Mouse (Mus musculus) large intestine, adult 2 months (tissue): ENCODE measurements around the gene Pax7. TPM values are rescaled to one million over a fixed set of nuclear protein-coding genes. Genes with fewer than 3 reads are reported as not detected.

Experiments
- DNase-seq: peaks from one replicate; pipeline ENCODE4 v3.0.0-alpha.2; 2012; ENCODE audit warnings: low read depth, low spot score
- WGBS: fragments of 180-500 bp; shearing (Covaris S2); methylation state at CpG from one replicate; pipeline ENCODE4 v1.1.7; 2018; 5-methylcytosine and 5-hydroxymethylcytosine counted together
- polyA plus RNA-seq: library from polyadenylated mRNA; depleted of rRNA; stranded (reverse); fragments of >200 nt; gene quantifications from 2 replicates; pipeline ENCODE4 v1.2.3, GENCODE M21; 2012

The Pax7 gene
- polyA plus RNA-seq, 1 experiment, result not detected

DNA sequence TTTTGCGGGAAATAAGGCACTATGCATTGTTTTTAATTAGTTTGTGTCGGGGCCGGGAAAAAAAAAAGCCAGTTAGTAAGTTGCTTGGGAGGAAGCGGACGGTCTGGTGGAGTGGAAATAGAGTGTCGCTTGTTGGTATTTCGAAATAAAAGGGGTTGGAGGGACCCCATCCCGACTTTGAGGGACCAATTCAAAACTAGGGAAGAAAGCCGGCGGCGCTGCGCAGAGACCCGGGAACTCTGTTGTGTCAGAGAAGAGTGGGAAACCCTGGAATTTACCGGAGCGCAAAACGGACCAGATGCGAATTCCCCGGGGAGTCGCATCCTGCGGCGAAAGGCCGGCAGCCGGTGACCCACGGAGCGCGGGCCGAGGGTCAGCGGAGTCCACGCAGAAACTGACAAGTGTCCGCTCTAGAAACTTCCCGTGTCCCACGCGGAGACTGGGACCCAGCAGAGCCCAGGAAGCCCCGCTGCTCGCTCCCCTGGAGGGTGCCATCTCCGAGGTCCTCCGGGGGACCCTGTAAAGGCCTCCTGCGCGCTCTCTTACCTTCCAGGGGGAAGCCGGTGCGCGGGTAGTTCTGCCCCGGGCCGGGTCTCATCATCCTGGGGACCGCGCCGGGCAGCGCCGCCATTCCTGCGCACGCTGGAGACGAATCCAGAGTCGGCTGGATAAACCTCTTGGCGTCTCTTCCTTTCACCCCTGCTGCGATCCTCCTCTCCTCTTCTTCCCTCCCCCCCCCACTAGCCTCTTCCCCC is 870 bp downstream of the Pax7 start:
- DNase-seq, result no peak
- 2% methylated on average over 55 of the region's 55 CpGs for WGBS

- DNase-seq, result no peak
- 3% methylated on average over 57 of the region's 57 CpGs for WGBS
Observed at GRCm38 (mm10) chr4:139831501-139832230, 1.7 kb downstream of the Pax7 start.

DNA sequence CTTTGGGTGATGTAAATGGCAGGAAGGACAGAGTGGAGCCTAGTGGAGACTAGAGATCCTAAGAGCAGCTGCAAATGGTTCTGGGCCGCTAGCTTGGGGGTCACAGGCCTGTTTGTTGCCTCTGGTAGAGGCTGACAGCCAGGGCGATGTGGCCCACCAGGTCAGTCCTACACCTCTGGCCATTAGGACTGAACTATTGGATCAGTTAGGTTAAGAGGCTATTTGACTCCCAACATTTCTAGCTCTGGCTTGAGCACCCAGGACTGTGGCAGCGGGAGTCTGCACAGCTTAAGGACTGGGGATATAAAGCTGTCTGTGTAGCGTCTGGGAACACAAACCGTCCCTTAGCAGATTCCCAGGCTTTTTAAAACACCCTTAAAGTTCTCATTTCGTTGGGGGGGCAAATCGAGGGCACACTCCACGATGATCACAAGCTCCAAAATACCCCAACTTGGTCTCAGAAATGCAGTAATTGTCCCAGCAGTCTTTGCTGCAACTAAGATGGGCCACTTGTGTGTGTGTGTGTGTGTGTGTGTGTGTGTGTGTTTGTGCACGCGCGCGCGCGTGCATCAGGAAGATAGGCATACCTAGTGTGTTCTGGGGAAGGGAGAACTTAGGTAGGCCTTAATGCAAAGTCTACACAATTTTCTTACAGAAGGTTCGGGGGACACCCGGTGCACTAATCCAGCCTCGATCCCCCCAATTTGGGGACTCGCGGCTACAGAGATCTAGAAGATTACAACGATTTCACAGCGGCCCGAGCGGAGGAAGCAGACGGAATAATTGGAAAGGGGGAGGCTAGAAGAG is 2.5 kb downstream of the Pax7 start:
- no peak for DNase-seq
- WGBS, result 5% methylated on average over 24 of the region's 24 CpGs

DNA sequence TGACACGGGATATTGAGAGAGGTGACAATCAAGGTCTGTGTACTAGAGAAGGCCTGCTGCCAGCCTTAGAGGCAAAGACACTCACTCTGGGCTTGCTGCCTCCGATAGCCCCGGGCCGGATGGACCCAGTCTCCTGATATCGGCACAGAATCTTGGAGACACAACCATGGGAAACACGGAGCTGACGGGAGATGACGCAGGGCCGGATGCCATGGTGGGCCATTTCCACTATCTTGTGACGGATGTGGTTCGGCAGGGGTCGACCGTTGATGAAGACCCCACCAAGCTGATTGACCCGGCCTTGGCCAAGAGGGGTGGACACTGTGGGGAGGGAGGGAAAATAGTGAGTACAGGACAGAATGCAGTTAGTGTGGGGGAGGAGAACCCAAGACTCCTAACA is 3.3 kb downstream of the Pax7 start:
- DNase-seq, result no peak
- 4% methylated on average over 14 of the region's 14 CpGs for WGBS

GRCm38 (mm10) chr4:139828871-139829590 is 4.3 kb downstream of the Pax7 start:
- WGBS, result 5% methylated on average over 16 of the region's 16 CpGs

GRCm38 (mm10) chr4:139828283-139828678 is 5.0 kb downstream of the Pax7 start:
- DNase-seq, result no peak
- WGBS, result 2% methylated on average over 37 of the region's 37 CpGs

More at GRCm38 (mm10) chr4:139828871-139829590, 4.3 kb downstream of the Pax7 start:
- no peak for DNase-seq

GRCm38 (mm10) chr4:139827501-139828282 is 5.6 kb downstream of the Pax7 start:
- 3% methylated on average over 30 of the region's 30 CpGs for WGBS
- no peak for DNase-seq

- DNase-seq, result no peak
- 1% methylated on average over 3 of the region's 3 CpGs for WGBS
Observed at GRCm38 (mm10) chr4:139826231-139826630, 7.1 kb downstream of the Pax7 start.

DNA sequence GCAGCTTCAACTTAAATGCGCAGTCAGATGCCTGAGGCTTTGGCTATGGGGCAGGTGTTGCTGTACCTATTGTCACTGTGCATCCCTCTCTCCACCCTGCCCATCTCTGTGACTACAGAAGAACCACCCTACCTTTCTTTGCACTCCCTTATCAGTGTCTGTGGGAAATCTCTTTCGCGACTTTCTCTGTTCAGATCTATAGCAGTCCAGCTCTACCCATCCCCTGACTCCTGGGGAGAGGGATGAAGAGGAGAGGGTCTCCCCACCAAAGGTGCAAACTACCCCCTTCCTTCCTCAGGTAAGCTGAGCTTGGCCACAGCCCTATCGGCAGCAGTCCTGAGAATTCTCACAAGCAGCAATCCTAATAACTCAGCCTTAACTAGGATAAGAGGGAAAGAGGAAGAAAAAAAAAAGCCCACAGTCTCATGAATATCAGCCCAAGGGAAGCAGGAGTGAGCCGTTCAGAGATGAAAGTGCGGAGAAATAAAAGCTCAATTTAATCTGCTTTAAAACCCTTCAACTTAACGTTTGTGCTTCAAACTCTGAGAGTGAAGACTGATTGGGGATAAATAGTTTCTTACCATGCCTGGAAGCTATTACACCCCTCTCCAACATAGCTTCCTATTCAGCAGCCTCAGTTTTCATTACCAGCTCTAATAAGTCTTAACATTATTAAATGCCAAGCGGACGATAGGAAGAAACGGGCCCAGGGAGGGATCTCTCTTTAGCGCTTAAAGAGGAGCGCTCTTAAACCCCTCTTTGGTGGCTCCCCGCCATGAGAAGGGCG is 7.8 kb downstream of the Pax7 start:
- WGBS, result 6% methylated on average over 14 of the region's 14 CpGs

DNA sequence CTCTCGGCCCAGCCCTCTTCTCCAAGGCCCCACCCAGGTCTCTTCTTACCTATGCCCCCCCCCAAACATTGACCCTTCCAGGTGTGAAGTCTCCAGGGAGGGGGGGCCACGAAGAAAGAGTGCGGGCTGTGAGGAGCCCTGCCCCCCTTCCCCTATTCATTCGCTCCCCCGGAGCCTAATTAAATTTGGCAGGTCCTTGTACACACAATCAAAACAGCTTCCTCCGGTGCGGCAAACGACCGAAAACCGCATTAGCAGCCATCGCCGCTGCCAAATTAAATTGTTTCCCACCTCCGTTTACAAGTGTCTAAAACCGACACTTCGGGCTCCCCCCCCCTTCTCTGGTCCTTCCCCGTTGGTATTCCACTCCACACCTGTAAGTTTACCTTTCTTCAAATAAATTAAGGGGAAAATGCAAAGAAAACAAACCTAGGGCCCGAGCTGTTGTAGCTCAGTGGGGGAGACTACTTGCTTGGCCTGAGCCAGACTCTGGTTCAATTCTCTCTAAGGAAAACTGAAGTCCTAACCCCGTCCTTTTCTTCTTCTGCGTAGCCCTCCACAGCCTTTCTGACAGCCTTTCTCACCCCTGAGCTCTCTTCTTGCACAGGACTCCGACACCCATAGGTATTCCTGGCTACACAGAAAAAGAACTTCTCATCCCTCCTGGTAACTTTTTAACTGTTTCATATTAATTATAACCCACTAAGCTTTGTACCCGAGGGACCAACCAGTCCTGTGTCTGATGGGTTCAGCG is 8.6 kb downstream of the Pax7 start:
- no peak for DNase-seq
- WGBS, result 4% methylated on average over 22 of the region's 22 CpGs

More for the DNA sequence above, 7.8 kb downstream of the Pax7 start:
- no peak for DNase-seq

- 2% methylated on average over 32 of the region's 32 CpGs for WGBS
- DNase-seq, result no peak
Observed at GRCm38 (mm10) chr4:139823870-139824472, 9.4 kb downstream of the Pax7 start.

- WGBS, result 5% methylated on average over 44 of the region's 44 CpGs
- no peak for DNase-seq
Observed at GRCm38 (mm10) chr4:139823138-139823869, 10.0 kb downstream of the Pax7 start.

DNA sequence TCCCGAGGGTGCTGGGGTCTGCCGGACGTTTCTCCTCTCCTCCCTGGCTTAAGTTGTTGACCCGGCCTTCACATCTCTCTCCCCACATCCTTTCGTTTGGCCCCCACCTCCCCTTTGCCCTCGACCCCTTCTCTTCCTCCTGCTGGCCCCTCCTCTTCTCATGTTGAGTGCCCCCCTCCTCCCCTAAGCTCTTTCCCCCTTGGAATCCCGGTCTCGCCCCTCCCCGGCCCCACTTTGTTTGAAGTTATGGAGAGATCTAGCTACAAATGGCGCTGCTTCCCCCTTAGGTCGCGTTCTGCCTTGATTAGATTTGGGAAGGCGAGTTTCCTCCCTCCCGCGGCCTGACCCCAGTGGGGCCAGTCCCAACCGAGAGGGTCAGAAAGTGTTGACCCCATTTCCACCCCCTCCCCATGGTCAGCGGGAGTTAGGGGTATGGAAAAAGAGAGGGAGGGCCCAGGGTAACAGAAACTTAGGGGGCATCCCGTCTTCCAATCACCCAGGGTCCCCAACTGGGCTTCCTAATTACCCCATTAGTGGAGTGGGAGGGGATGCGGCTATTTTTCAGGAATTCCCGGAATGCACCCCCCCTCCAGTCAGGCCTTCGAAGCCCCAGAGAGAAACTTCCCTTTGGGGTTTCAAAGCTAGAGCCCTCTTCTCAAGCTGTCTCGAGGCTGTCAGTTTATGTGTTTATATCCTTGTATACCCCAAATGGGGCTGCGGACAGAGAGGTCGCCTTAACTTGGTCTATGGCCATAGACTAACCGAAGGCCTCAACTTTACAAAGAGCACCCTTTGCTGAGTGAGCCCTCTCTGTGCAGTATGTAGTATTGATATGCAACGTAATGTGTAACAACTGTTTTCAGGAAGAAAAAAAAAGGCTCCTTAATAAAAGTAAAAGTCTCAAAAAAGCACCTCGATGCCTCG is 10.9 kb downstream of the Pax7 start:
- WGBS, result 3% methylated on average over 28 of the region's 28 CpGs
- no peak for DNase-seq

DNA sequence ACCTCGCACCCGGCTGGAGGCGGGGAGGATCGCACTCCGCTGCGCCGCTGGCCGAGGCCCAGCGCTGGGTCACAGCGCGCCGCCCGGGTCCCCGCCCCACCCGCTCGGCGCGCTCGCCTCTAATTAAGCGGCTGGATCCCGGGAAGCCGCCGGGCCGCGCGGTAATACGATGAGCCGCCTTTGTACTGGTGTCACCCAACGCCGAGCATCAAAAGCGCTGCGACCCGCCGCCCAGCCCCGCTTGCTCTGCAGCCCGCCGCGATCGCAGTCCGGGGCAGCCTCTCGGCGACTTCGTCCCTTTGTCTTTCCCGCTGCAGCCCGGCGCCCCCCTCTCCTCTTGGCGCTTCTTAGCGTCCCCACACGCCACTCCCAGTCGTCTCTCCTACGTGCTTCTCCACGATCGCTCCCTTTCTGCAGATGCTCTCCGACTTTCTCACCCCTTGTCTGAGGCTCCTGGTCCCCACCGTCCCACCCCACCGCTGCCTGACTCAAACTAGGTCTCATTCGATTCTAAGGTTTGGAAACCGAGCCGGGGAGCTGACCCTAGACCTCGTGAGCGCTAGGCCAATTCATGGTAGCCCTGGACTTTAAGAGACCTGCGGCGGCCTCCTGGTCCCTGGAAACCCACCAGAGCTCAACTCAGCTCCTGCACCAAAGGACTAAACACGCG is 11.7 kb downstream of the Pax7 start:
- no peak for DNase-seq
- WGBS, result 2% methylated on average over 65 of the region's 65 CpGs

DNA sequence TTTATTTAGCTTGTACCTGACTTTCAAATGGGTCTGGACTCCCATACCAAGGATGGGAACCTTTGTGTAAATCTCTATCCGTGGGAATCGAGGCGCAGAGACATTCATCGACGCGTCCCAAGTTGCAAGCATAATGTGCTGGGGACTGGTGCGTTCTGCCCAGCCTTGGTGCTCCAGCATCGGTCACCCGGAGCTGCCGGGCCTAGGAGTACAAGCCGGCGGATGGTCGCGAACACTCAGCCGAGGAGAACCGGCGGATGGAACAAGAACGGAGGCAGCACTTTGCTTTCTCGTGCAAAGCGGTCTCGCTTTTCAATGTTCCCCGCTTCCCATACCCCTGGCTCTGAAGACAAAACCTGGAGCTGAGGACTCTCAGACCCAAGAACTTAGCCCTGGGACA is 12.3 kb downstream of the Pax7 start:
- no peak for DNase-seq
- 4% methylated on average over 22 of the region's 22 CpGs for WGBS
